Mouse (Mus musculus) frontal cortex, postnatal 36 days (tissue): ENCODE data around the gene Vmn2r70.

Source experiments
- DNase-seq, 2 experiments: peaks; one replicate each; pipeline ENCODE4 v3.0.0; 2022; ENCODE audit warnings: low spot score in 2 of 2

Vmn2r70 gene

GRCm38 (mm10) chr7:85569092-85569491, at the start of gene Vmn2r70:
Gene Vmn2r70, minus strand, starts transcription at chr7:85569192.
- no peak for DNase-seq

- no peak for DNase-seq
Observed at GRCm38 (mm10) chr7:85562787-85563186, 6.2 kb downstream of the Vmn2r70 start, which contains the start of gene Vmn2r71. Gene Vmn2r71, plus strand, starts transcription at chr7:85563087.

GRCm38 (mm10) chr7:85543118-85543517, 25.9 kb downstream of the Vmn2r70 start:
- DNase-seq, result no peak

GRCm38 (mm10) chr7:85542108-85542507, 26.9 kb downstream of the Vmn2r70 start:
- no peak for DNase-seq
